Mouse (Mus musculus) myocyte (in vitro differentiated cells): ENCODE data around the gene Tsfm.

Experiments used
- POLR2A ChIP-seq: IDR thresholded peaks from one replicate; pipeline ENCODE4 v1.6.1; 2011; ENCODE audit warnings: low read depth, mild to moderate bottlenecking, control low read depth, moderate library complexity; ENCODE audit not compliant: insufficient read length
- POLR2AphosphoS2 ChIP-seq: IDR thresholded peaks from one replicate; pipeline ENCODE4 v1.6.1; 2011; ENCODE audit warnings: low read depth, control low read depth; ENCODE audit not compliant: insufficient read length
- TCF12 ChIP-seq: IDR thresholded peaks from one replicate; pipeline ENCODE4 v1.6.1; 2011; ENCODE audit warnings: mild to moderate bottlenecking, control low read depth; ENCODE audit not compliant: poor library complexity, insufficient read depth, severe bottlenecking

- no peak for TF ChIP-seq POLR2A
- no peak for TF ChIP-seq POLR2AphosphoS2
- no peak for TF ChIP-seq TCF12
Observed at GRCm38 (mm10) chr10:126997340-126998113, 33.1 kb downstream of the Tsfm start.
